Mouse (Mus musculus) brain, embryonic 14.5 days (tissue): Measurements from ENCODE around the gene Stat4.

Experiments used
- CTCF ChIP-seq: fragments of 200-500 bp; IDR thresholded peaks from 2 replicates; pipeline ENCODE4 v1.5.1; 2012; ENCODE audit warnings: inconsistent platforms, mild to moderate bottlenecking, moderate library complexity, borderline replicate concordance; ENCODE audit not compliant: insufficient read depth, insufficient read length; ENCODE audit errors: extremely low read depth
- POLR2A ChIP-seq: fragments of 200-500 bp; IDR thresholded peaks from 2 replicates; pipeline ENCODE4 v1.6.1; 2012; ENCODE audit warnings: mild to moderate bottlenecking, inconsistent platforms, borderline replicate concordance; ENCODE audit not compliant: poor library complexity, insufficient read depth, insufficient read length, severe bottlenecking; ENCODE audit errors: extremely low read depth

- no peak for TF ChIP-seq POLR2A
- TF ChIP-seq CTCF = no peak
These were observed 92.9 kb downstream of the Stat4 start for GRCm38 (mm10) chr1:52079724-52080367.
